Mouse (Mus musculus) limb, embryonic 15.5 days (tissue): ENCODE measurements around the gene Rsad1. TPM values are rescaled to one million over a fixed set of nuclear protein-coding genes. Genes with fewer than 3 reads are reported as not detected.

Source experiments
- ATAC-seq: fragments of 200-750 bp; cut with Nextera tagmentation; 2 replicates; pipeline ENCODE4 v1.8.0; 2017; ENCODE audit warnings: low read depth, moderate TSS enrichment; ENCODE audit not compliant: insufficient number of reproducible peaks, low FRiP score, low TSS enrichment
- H3K27ac ChIP-seq: fragments of 300-500 bp; sonication (generic); 2 replicates; pipeline ENCODE4 v1.5.1; 2015; ENCODE audit warnings: moderate library complexity, mild to moderate bottlenecking, inconsistent platforms
- H3K27me3 ChIP-seq: fragments of 300-500 bp; sonication (generic); 2 replicates; pipeline ENCODE4 v1.6.1; 2015; ENCODE audit warnings: inconsistent platforms
- H3K36me3 ChIP-seq: fragments of 300-500 bp; sonication (generic); 2 replicates; pipeline ENCODE4 v1.6.1; 2015; ENCODE audit warnings: inconsistent platforms
- H3K4me1 ChIP-seq: fragments of 300-500 bp; sonication (generic); 2 replicates; pipeline ENCODE4 v1.6.1; 2015; ENCODE audit warnings: inconsistent platforms
- H3K4me2 ChIP-seq: fragments of 300-500 bp; sonication (generic); 2 replicates; pipeline ENCODE4 v1.6.1; 2015; ENCODE audit warnings: mild to moderate bottlenecking, inconsistent platforms
- H3K4me3 ChIP-seq: fragments of 300-500 bp; sonication (generic); 2 replicates; pipeline ENCODE4 v1.5.1; 2015; ENCODE audit warnings: mild to moderate bottlenecking, inconsistent platforms
- H3K9ac ChIP-seq: fragments of 300-500 bp; sonication (generic); 2 replicates; pipeline ENCODE4 v1.6.1; 2015; ENCODE audit warnings: inconsistent platforms
- H3K9me3 ChIP-seq: fragments of 300-500 bp; sonication (generic); 2 replicates; pipeline ENCODE4 v1.6.1; 2016; ENCODE audit warnings: inconsistent platforms
- WGBS: fragments of 180-500 bp; shearing (Covaris S2); methylation state at CpG from one replicate; pipeline ENCODE4 v1.1.7; 2015; 5-methylcytosine and 5-hydroxymethylcytosine counted together
- polyA plus RNA-seq: library from polyadenylated mRNA; unstranded; fragments of >200 nt; fragmentation: Nextera tagmentation; extraction: Ambion mirVana; gene quantifications from 2 replicates; pipeline ENCODE4 v1.2.1, GENCODE M21; 2015

Rsad1 gene
- polyA plus RNA-seq, 1 experiment from 2014 or later = 3.7 TPM

DNA sequence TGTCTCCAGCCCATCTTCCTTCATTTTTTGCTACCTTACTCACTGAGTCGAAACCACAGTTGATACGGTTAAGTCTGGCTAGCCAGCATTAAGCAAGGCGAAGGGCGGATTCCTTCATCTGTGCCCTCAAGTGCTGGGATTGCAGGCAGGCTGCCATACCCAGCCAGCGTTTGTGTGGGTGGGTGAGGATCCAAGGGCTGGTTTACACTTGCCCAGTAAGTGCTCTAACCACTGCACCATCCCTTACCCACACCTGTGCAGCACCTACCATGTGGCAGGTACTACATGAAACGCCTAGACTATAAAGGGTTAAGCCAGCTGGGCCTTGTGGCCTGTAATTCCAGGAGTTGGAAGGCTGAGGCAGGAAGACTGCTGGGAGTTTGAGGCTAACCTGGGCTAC, 1.8 kb downstream of the Rsad1 start:
- 86% methylated on average over 6 of the region's 6 CpGs for WGBS
- Histone ChIP-seq H3K9ac (no peak overlapping the region), H3K9me3 (no peaks in the 10 kb centered on the region), H3K4me3 (no peak overlapping the region), H3K4me2 (no peak overlapping the region), H3K27ac (no peak overlapping the region), H3K36me3 (peaks cover 5% of the 10 kb centered on the region; the same call in 1 of the 2 replicates), H3K27me3 (no peaks in the 10 kb centered on the region), H3K4me1 (peaks cover 41% of the 10 kb centered on the region)
- ATAC-seq = no peak

- Histone ChIP-seq H3K4me3 (no peak overlapping the region), H3K4me1 (peaks cover 41% of the 10 kb centered on the region), H3K9me3 (no peaks in the 10 kb centered on the region), H3K9ac (no peak overlapping the region), H3K27me3 (no peaks in the 10 kb centered on the region), H3K4me2 (no peak overlapping the region), H3K27ac (no peak overlapping the region), H3K36me3 (peaks cover 10% of the 10 kb centered on the region; the same call in 1 of the 2 replicates)
- no peak for ATAC-seq
- WGBS = 96% methylated on average over 5 of the region's 5 CpGs
Observed at GRCm38 (mm10) chr11:94546381-94546780, 2.7 kb downstream of the Rsad1 start.

DNA sequence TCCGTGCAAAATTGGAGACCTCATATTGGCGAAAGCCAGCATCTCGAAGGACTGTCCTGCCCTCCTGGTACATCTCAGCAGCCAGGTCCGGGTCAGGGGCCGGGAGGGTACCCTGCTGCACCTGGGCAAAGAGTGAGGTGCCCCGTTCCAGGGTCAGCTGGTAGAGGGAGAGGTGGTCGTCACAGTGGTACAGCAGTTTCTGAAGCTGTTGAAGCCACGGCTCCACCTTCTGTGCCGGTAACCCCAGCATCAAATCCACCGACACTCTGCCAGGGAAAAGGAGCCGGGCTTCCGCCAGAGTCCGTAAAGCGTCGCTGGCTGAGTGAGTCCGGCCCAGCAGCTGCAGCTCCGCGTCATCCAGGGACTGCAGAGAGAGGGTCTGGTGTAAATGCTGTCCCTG, 4.6 kb downstream of the Rsad1 start:
- ATAC-seq = no peak
- Histone ChIP-seq H3K27ac (no peak overlapping the region), H3K4me2 (peak overlapping the region; percentile 32), H3K4me3 (peak overlapping the region; percentile 10; the same call in 1 of the 2 replicates), H3K4me1 (peaks cover 28% of the 10 kb centered on the region), H3K36me3 (peaks cover 10% of the 10 kb centered on the region; the same call in 1 of the 2 replicates), H3K9ac (no peak overlapping the region), H3K9me3 (no peaks in the 10 kb centered on the region), H3K27me3 (no peaks in the 10 kb centered on the region)
- WGBS = 46% methylated on average over 18 of the region's 18 CpGs

DNA sequence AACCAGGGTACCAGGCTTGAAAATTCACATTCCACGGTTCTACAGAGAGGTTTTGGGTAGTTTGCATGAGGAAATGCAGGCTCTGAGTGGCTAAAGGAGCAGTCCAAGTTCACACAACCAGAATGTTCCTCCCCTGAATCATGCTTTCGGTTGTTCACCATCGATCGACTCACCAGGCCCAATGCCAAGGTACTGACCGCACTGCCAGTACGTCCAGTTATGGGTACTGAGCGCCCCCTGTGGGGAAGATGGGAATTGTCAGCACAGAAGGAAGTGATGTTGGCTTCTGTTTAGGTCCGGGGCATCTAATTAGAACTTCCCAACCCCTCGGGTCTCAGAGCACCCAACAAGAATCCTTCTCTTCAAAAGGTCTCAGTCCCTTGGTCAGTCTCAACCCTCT, 5.1 kb downstream of the Rsad1 start:
- 18% methylated on average over 9 of the region's 9 CpGs for WGBS
- Histone ChIP-seq H3K4me2 (peak overlapping the region; percentile 32), H3K9me3 (no peaks in the 10 kb centered on the region), H3K4me3 (peak overlapping the region; percentile 10; the same call in 1 of the 2 replicates), H3K9ac (no peak overlapping the region), H3K36me3 (peaks cover 10% of the 10 kb centered on the region; the same call in 1 of the 2 replicates), H3K27me3 (no peaks in the 10 kb centered on the region), H3K4me1 (peaks cover 26% of the 10 kb centered on the region), H3K27ac (no peak overlapping the region)
- no peak for ATAC-seq

- no peaks in the 10 kb centered on the region for H3K9me3 ChIP-seq
- H3K9ac ChIP-seq = no peak overlapping the region
- peaks cover 25% of the 10 kb centered on the region for H3K4me1 ChIP-seq
- 0 out of 2 replicates have a peak overlapping the region, but pooled peaks have one; percentile 32 for H3K4me2 ChIP-seq
- H3K27ac ChIP-seq = no peak overlapping the region
- 86% methylated on average over 12 of the region's 12 CpGs for WGBS
- no peak overlapping the region for H3K4me3 ChIP-seq
- ATAC-seq = no peak
- no peaks in the 10 kb centered on the region for H3K27me3 ChIP-seq
- H3K36me3 ChIP-seq = peaks cover 10% of the 10 kb centered on the region; the same call in 1 of the 2 replicates
Observed at GRCm38 (mm10) chr11:94543344-94543743, 5.7 kb downstream of the Rsad1 start.

- WGBS = 84% methylated on average over 4 of the region's 4 CpGs
- ATAC-seq = no peak
- H3K9me3 ChIP-seq = no peaks in the 10 kb centered on the region
Observed at GRCm38 (mm10) chr11:94542400-94542799, 6.7 kb downstream of the Rsad1 start.

DNA sequence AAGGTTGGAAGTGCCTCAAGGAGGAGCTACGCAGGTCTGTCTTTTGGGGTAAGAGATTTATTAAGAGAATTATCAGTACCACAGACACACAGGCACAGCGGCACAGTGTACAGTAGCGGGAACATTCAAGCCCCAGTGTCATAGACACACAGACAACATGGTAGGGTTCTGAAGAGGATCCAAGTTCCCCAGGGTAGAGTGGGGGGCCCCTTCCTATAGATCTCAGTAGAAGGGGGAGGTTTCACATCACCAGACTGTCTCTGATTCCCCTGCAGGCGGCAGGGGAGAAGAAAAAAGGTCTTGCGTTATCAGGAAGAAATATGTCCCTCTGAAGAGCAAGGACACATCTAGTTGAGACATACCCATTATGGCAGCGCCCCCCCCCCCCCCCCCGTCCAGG, 9.3 kb downstream of the Rsad1 start:
- H3K27me3 ChIP-seq = no peaks in the 10 kb centered on the region
- 70% methylated on average over 7 of the region's 7 CpGs for WGBS
- peaks cover 18% of the 10 kb centered on the region; the same call in 1 of the 2 replicates for H3K4me1 ChIP-seq

More at GRCm38 (mm10) chr11:94542400-94542799, 6.7 kb downstream of the Rsad1 start:
- no peak overlapping the region for H3K4me3 ChIP-seq
- no peak overlapping the region for H3K4me2 ChIP-seq
- peaks cover 10% of the 10 kb centered on the region; the same call in 1 of the 2 replicates for H3K36me3 ChIP-seq
- H3K27me3 ChIP-seq = no peaks in the 10 kb centered on the region
- no peak overlapping the region for H3K27ac ChIP-seq
- peaks cover 20% of the 10 kb centered on the region; the same call in 1 of the 2 replicates for H3K4me1 ChIP-seq
- H3K9ac ChIP-seq = no peak overlapping the region

GRCm38 (mm10) chr11:94538733-94539292, 10.2 kb downstream of the Rsad1 start:
- H3K4me1 ChIP-seq = peaks cover 9% of the 10 kb centered on the region; the same call in 1 of the 2 replicates
- H3K4me3 ChIP-seq = no peak overlapping the region
- H3K27me3 ChIP-seq = no peaks in the 10 kb centered on the region
- 49% methylated on average over 8 of the region's 8 CpGs for WGBS
- no peaks in the 10 kb centered on the region for H3K9me3 ChIP-seq
- H3K27ac ChIP-seq = no peak overlapping the region
- H3K9ac ChIP-seq = no peak overlapping the region
- peaks cover 10% of the 10 kb centered on the region; the same call in 1 of the 2 replicates for H3K36me3 ChIP-seq
- no peak for ATAC-seq
- no peak overlapping the region for H3K4me2 ChIP-seq

More for the DNA sequence above, 9.3 kb downstream of the Rsad1 start:
- no peak overlapping the region for H3K27ac ChIP-seq
- H3K36me3 ChIP-seq = peaks cover 10% of the 10 kb centered on the region; the same call in 1 of the 2 replicates
- H3K9ac ChIP-seq = no peak overlapping the region
- H3K4me2 ChIP-seq = no peak overlapping the region
- no peaks in the 10 kb centered on the region for H3K9me3 ChIP-seq
- ATAC-seq = no peak
- no peak overlapping the region for H3K4me3 ChIP-seq

DNA sequence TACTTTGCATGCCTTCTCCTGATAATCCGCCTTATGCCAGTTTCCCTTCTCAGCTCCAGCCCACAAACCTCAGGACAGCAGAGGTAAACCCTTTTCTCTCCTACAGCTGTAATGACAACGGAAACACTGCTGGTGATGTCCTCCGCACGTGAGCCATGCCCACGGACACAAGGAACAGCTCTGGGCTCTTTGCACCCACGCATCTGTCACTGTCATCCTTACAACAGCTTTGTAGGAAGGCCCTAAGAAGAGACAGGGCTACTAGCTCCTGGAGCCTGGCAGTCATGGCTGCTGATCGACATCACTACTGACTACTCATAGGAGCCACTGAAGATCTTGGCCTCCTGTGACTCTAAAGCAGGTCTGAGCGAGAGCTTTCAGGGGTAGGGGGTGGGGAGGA, 15.9 kb downstream of the Rsad1 start:
- no peak for ATAC-seq
- H3K9ac ChIP-seq = no peak overlapping the region
- 0 out of 2 replicates have a peak, but pooled peaks cover 5% of the 10 kb centered on the region for H3K4me1 ChIP-seq
- H3K27me3 ChIP-seq = no peaks in the 10 kb centered on the region
- H3K36me3 ChIP-seq = no peaks in the 10 kb centered on the region
- H3K9me3 ChIP-seq = no peaks in the 10 kb centered on the region
- H3K4me2 ChIP-seq = no peak overlapping the region
- H3K27ac ChIP-seq = no peak overlapping the region
- WGBS = 79% methylated on average over 8 of the region's 8 CpGs
- no peak overlapping the region for H3K4me3 ChIP-seq

- no peaks in the 10 kb centered on the region for H3K36me3 ChIP-seq
- H3K4me2 ChIP-seq = no peak overlapping the region
- H3K9me3 ChIP-seq = no peaks in the 10 kb centered on the region
- no peaks in the 10 kb centered on the region for H3K27me3 ChIP-seq
- 36% methylated on average over 3 of the region's 3 CpGs for WGBS
- no peak overlapping the region for H3K4me3 ChIP-seq
- peaks cover 25% of the 10 kb centered on the region for H3K4me1 ChIP-seq
- no peak for ATAC-seq
- H3K27ac ChIP-seq = no peak overlapping the region
- H3K9ac ChIP-seq = no peak overlapping the region
Observed at GRCm38 (mm10) chr11:94528879-94529278, 20.2 kb downstream of the Rsad1 start.

GRCm38 (mm10) chr11:94526171-94526879, 22.7 kb downstream of the Rsad1 start:
- ATAC-seq = peak; percentile 59

More at GRCm38 (mm10) chr11:94526171-94526879, 22.7 kb downstream of the Rsad1 start:
- Histone ChIP-seq H3K4me2 (no peak overlapping the region), H3K27ac (0 out of 2 replicates have a peak overlapping the region, but pooled peaks have one; percentile 11), H3K4me1 (peaks cover 27% of the 10 kb centered on the region), H3K27me3 (no peaks in the 10 kb centered on the region), H3K4me3 (no peak overlapping the region), H3K9ac (no peak overlapping the region), H3K9me3 (no peaks in the 10 kb centered on the region), H3K36me3 (no peaks in the 10 kb centered on the region)
- WGBS = 30% methylated on average over 9 of the region's 9 CpGs
